Mouse (Mus musculus): ENCODE measurements around the gene 4930404H24Rik. TPM values are rescaled to one million over a fixed set of nuclear protein-coding genes. Genes with fewer than 3 reads are reported as not detected.

4930404H24Rik gene
- polyA plus RNA-seq, 1 experiment from 2014 or later = not detected

GRCm38 (mm10) chr2:153516961-153517360, 24.4 kb downstream of the 4930404H24Rik start:
- Histone ChIP-seq H3K36me3 (ENCODE audit: insufficient read depth, low read length) (no peaks in the 10 kb centered on the region), H3K4me2 (ENCODE audit: low read length) (no peak overlapping the region), H3K4me1 (replicated peaks; ENCODE audit: insufficient read depth, low read length) (no peaks in the 10 kb centered on the region), H3K27me3 (ENCODE audit: insufficient read depth, low read length) (no peaks in the 10 kb centered on the region), H3K9me3 (replicated peaks; ENCODE audit: low read length) (no peaks in the 10 kb centered on the region), H3K4me3 (replicated peaks; ENCODE audit: low read depth, low read length) (no peak overlapping the region), H3K9ac (ENCODE audit: low read depth, low read length) (no peak overlapping the region), H3K27ac (no peak overlapping the region)
- WGBS = 45% methylated on average over 4 of the region's 4 CpGs
- DNase-seq (ENCODE audit: low spot score) = peak; percentile 66
- peak; percentile 68 for TF ChIP-seq CTCF (IDR thresholded peaks at IDR 0.05; ENCODE audit: low read depth)
- peak; percentile 64; the same call in 1 of the 2 replicates for ATAC-seq (replicated peaks; ENCODE audit: low FRiP score, low read depth)

GRCm38 (mm10) chr2:153520057-153520456, 27.5 kb downstream of the 4930404H24Rik start:
- H3K4me1 ChIP-seq (replicated peaks; ENCODE audit: insufficient read depth, low read length) = no peaks in the 10 kb centered on the region
- ATAC-seq (replicated peaks; ENCODE audit: low FRiP score, low read depth) (no peak), DNase-seq (ENCODE audit: low spot score) (no peak)
- H3K4me3 ChIP-seq (replicated peaks; ENCODE audit: low read depth, low read length) = no peak overlapping the region
- no peak for TF ChIP-seq CTCF (IDR thresholded peaks at IDR 0.05; ENCODE audit: low read depth)
- 82% methylated on average over 9 of the region's 9 CpGs for WGBS
- H3K27ac ChIP-seq = no peak overlapping the region
- no peak overlapping the region for H3K9ac ChIP-seq (ENCODE audit: low read depth, low read length)
- no peaks in the 10 kb centered on the region for H3K36me3 ChIP-seq (ENCODE audit: insufficient read depth, low read length)
- H3K27me3 ChIP-seq (ENCODE audit: insufficient read depth, low read length) = no peaks in the 10 kb centered on the region
- H3K9me3 ChIP-seq (replicated peaks; ENCODE audit: low read length) = no peaks in the 10 kb centered on the region
- no peak overlapping the region for H3K4me2 ChIP-seq (ENCODE audit: low read length)

- no peak for TF ChIP-seq CTCF (IDR thresholded peaks at IDR 0.05; ENCODE audit: low read depth)
Measured at GRCm38 (mm10) chr2:153522270-153522669, 29.7 kb downstream of the 4930404H24Rik start.

GRCm38 (mm10) chr2:153523143-153523542, 30.6 kb downstream of the 4930404H24Rik start:
- no peak overlapping the region for H3K9ac ChIP-seq (ENCODE audit: low read depth, low read length)
- WGBS = 61% methylated on average over 9 of the region's 9 CpGs
- H3K27ac ChIP-seq = no peak overlapping the region
- no peaks in the 10 kb centered on the region for H3K9me3 ChIP-seq (replicated peaks; ENCODE audit: low read length)
- peaks cover 17% of the 10 kb centered on the region; the same call in 1 of the 2 replicates for H3K4me1 ChIP-seq (replicated peaks; ENCODE audit: insufficient read depth, low read length)
- TF ChIP-seq CTCF (IDR thresholded peaks at IDR 0.05; ENCODE audit: low read depth) = no peak
- no peak overlapping the region for H3K4me2 ChIP-seq (ENCODE audit: low read length)
- DNase-seq (ENCODE audit: low spot score) (no peak), ATAC-seq (replicated peaks; ENCODE audit: low FRiP score, low read depth) (no peak)
- no peaks in the 10 kb centered on the region for H3K36me3 ChIP-seq (ENCODE audit: insufficient read depth, low read length)
- no peak overlapping the region for H3K4me3 ChIP-seq (replicated peaks; ENCODE audit: low read depth, low read length)
- H3K27me3 ChIP-seq (ENCODE audit: insufficient read depth, low read length) = no peaks in the 10 kb centered on the region

More at GRCm38 (mm10) chr2:153522270-153522669, 29.7 kb downstream of the 4930404H24Rik start:
- Histone ChIP-seq H3K4me1 (replicated peaks; ENCODE audit: insufficient read depth, low read length) (peaks cover 10% of the 10 kb centered on the region; the same call in 1 of the 2 replicates), H3K4me2 (ENCODE audit: low read length) (no peak overlapping the region), H3K9ac (ENCODE audit: low read depth, low read length) (no peak overlapping the region), H3K4me3 (replicated peaks; ENCODE audit: low read depth, low read length) (no peak overlapping the region), H3K36me3 (ENCODE audit: insufficient read depth, low read length) (no peaks in the 10 kb centered on the region), H3K27ac (no peak overlapping the region), H3K27me3 (ENCODE audit: insufficient read depth, low read length) (no peaks in the 10 kb centered on the region), H3K9me3 (replicated peaks; ENCODE audit: low read length) (no peaks in the 10 kb centered on the region)
- WGBS = 32% methylated on average over 4 of the region's 4 CpGs
- ATAC-seq (replicated peaks; ENCODE audit: low FRiP score, low read depth) = no peak
- no peak for DNase-seq (ENCODE audit: low spot score)

- no peak overlapping the region for H3K4me2 ChIP-seq (ENCODE audit: low read length)
- no peak overlapping the region for H3K27ac ChIP-seq
- H3K9me3 ChIP-seq (replicated peaks; ENCODE audit: low read length) = no peaks in the 10 kb centered on the region
- H3K9ac ChIP-seq (ENCODE audit: low read depth, low read length) = no peak overlapping the region
- H3K36me3 ChIP-seq (ENCODE audit: insufficient read depth, low read length) = no peaks in the 10 kb centered on the region
- H3K4me3 ChIP-seq (replicated peaks; ENCODE audit: low read depth, low read length) = no peak overlapping the region
- no peak for DNase-seq (ENCODE audit: low spot score)
- no peaks in the 10 kb centered on the region for H3K27me3 ChIP-seq (ENCODE audit: insufficient read depth, low read length)
- no peak for ATAC-seq (replicated peaks; ENCODE audit: low FRiP score, low read depth)
- WGBS = 91% methylated on average over 12 of the region's 12 CpGs
- peaks cover 21% of the 10 kb centered on the region; the same call in 1 of the 2 replicates for H3K4me1 ChIP-seq (replicated peaks; ENCODE audit: insufficient read depth, low read length)
- no peak for TF ChIP-seq CTCF (IDR thresholded peaks at IDR 0.05; ENCODE audit: low read depth)
Measured at GRCm38 (mm10) chr2:153523656-153524055, 31.1 kb downstream of the 4930404H24Rik start.

GRCm38 (mm10) chr2:153524727-153525126, 32.1 kb downstream of the 4930404H24Rik start:
- no peaks in the 10 kb centered on the region for H3K36me3 ChIP-seq (ENCODE audit: insufficient read depth, low read length)
- no peak overlapping the region for H3K4me3 ChIP-seq (replicated peaks; ENCODE audit: low read depth, low read length)
- H3K27ac ChIP-seq = no peak overlapping the region
- no peak for DNase-seq (ENCODE audit: low spot score)
- H3K27me3 ChIP-seq (ENCODE audit: insufficient read depth, low read length) = no peaks in the 10 kb centered on the region
- 84% methylated on average over 2 of the region's 2 CpGs for WGBS
- H3K9me3 ChIP-seq (replicated peaks; ENCODE audit: low read length) = no peaks in the 10 kb centered on the region
- no peak overlapping the region for H3K9ac ChIP-seq (ENCODE audit: low read depth, low read length)
- peaks cover 21% of the 10 kb centered on the region; the same call in 1 of the 2 replicates for H3K4me1 ChIP-seq (replicated peaks; ENCODE audit: insufficient read depth, low read length)
- no peak overlapping the region for H3K4me2 ChIP-seq (ENCODE audit: low read length)
- no peak for ATAC-seq (replicated peaks; ENCODE audit: low FRiP score, low read depth)
- TF ChIP-seq CTCF (IDR thresholded peaks at IDR 0.05; ENCODE audit: low read depth) = no peak

GRCm38 (mm10) chr2:153525906-153526311, 33.3 kb downstream of the 4930404H24Rik start:
- 15% methylated on average over 10 of the region's 10 CpGs for WGBS
- H3K27ac ChIP-seq = no peak overlapping the region
- H3K4me2 ChIP-seq (ENCODE audit: low read length) = no peak overlapping the region
- H3K9ac ChIP-seq (ENCODE audit: low read depth, low read length) = no peak overlapping the region
- H3K36me3 ChIP-seq (ENCODE audit: insufficient read depth, low read length) = no peaks in the 10 kb centered on the region
- H3K27me3 ChIP-seq (ENCODE audit: insufficient read depth, low read length) = no peaks in the 10 kb centered on the region
- ATAC-seq (replicated peaks; ENCODE audit: low FRiP score, low read depth) (no peak; the same call in 1 of the 2 replicates), DNase-seq (ENCODE audit: low spot score) (no peak)
- H3K4me1 ChIP-seq (replicated peaks; ENCODE audit: insufficient read depth, low read length) = peaks cover 26% of the 10 kb centered on the region; the same call in 1 of the 2 replicates
- no peak overlapping the region for H3K4me3 ChIP-seq (replicated peaks; ENCODE audit: low read depth, low read length)
- TF ChIP-seq CTCF (IDR thresholded peaks at IDR 0.05; ENCODE audit: low read depth) = no peak
- no peaks in the 10 kb centered on the region for H3K9me3 ChIP-seq (replicated peaks; ENCODE audit: low read length)
